Mouse (Mus musculus) CH12.LX (cell line): ENCODE measurements around the gene Lyg1. TPM values are rescaled to one million over a fixed set of nuclear protein-coding genes. Genes with fewer than 3 reads are reported as not detected.
A peak's percentile ranks its signal among the peaks of the same experiment; 100 is the strongest.

ENCODE experiments used
- DNase-seq: peaks from one replicate; pipeline ENCODE4 v3.0.0-alpha.2; 2013; ENCODE audit errors: extremely low read depth
- H3K27ac ChIP-seq: 2 replicates; pipeline ENCODE4 v1.5.1; 2012; ENCODE audit warnings: low read depth, mild to moderate bottlenecking, control low read depth, moderate library complexity; ENCODE audit not compliant: insufficient read depth
- H3K27me3 ChIP-seq: replicated peaks from 2 replicates; pipeline ENCODE3; 2012; ENCODE audit warnings: inconsistent platforms
- H3K36me3 ChIP-seq, 2 experiments: replicated peaks in 1 of 2; 2 replicates each; pipeline versions ENCODE3 to v1.6.1; 2012; ENCODE audit warnings: inconsistent platforms in 1 of 2, low read length in 1 of 2, mild to moderate bottlenecking in 1 of 2, mixed read lengths in 1 of 2, moderate library complexity in 1 of 2; ENCODE audit not compliant: control insufficient read depth in 1 of 2, insufficient read depth in 1 of 2
- H3K4me1 ChIP-seq, 2 experiments: 2 replicates each; pipeline ENCODE4 v1.6.1; 2012; ENCODE audit warnings: inconsistent platforms in 1 of 2, moderate library complexity in 1 of 2; ENCODE audit not compliant: insufficient read depth in 2 of 2, control insufficient read depth in 1 of 2
- H3K4me2 ChIP-seq: 2 replicates; pipeline ENCODE4 v1.6.1; 2012; ENCODE audit warnings: low read depth, mild to moderate bottlenecking, control low read depth; ENCODE audit not compliant: poor library complexity, insufficient read depth, severe bottlenecking
- H3K4me3 ChIP-seq, 3 experiments: fragments of 150-350 bp in 1 of 3; sonication (generic) in 1 of 3; replicated peaks in 1 of 3; 2 replicates each; pipeline versions ENCODE3 to v1.5.1; 2011 to 2012; ENCODE audit warnings: low read depth in 2 of 3, low read length in 2 of 3, mild to moderate bottlenecking in 2 of 3, moderate library complexity in 2 of 3, control low read depth in 1 of 3, improper control_type of control experiment in 1 of 3, inconsistent platforms in 1 of 3, mixed read lengths in 1 of 3; ENCODE audit not compliant: poor library complexity in 1 of 3
- H3K79me2 ChIP-seq: replicated peaks from 2 replicates; pipeline ENCODE4 v1.6.1; 2012; ENCODE audit warnings: mild to moderate bottlenecking, moderate library complexity; ENCODE audit not compliant: control insufficient read depth, poor library complexity, insufficient read depth, severe bottlenecking; ENCODE audit errors: extremely low read depth
- H3K9ac ChIP-seq: 2 replicates; pipeline ENCODE4 v1.6.1; 2012; ENCODE audit warnings: low read depth, mild to moderate bottlenecking, control low read depth, moderate library complexity; ENCODE audit not compliant: insufficient read depth
- H3K9me3 ChIP-seq: replicated peaks from 2 replicates; pipeline ENCODE3; 2012; ENCODE audit warnings: low read length, inconsistent platforms, mixed read lengths
- BHLHE40 ChIP-seq: IDR thresholded peaks from 2 replicates; pipeline ENCODE4 v1.6.1; 2011; ENCODE audit warnings: mild to moderate bottlenecking, low read depth, low read length, improper control_type of control experiment
- CHD1 ChIP-seq: IDR thresholded peaks from 2 replicates; pipeline ENCODE4 v1.6.1; 2012; ENCODE audit warnings: low read depth, low read length, improper control_type of control experiment, inconsistent platforms
- CHD2 ChIP-seq: IDR thresholded peaks from 2 replicates; pipeline ENCODE4 v1.6.1; 2011; ENCODE audit warnings: low read length, improper control_type of control experiment
- ELF1 ChIP-seq: IDR thresholded peaks from 2 replicates; pipeline ENCODE4 v1.6.1; 2014; ENCODE audit warnings: low read depth, mild to moderate bottlenecking, inconsistent platforms, low read length, improper control_type of control experiment
- ETS1 ChIP-seq: conservative IDR thresholded peaks from 2 replicates; pipeline ENCODE4 v1.6.1; 2012; ENCODE audit warnings: low read depth, mild to moderate bottlenecking, inconsistent platforms, low read length, improper control_type of control experiment, moderate library complexity
- GABPA ChIP-seq: IDR thresholded peaks from 2 replicates; pipeline ENCODE4 v1.6.1; 2012; ENCODE audit warnings: low read depth, low read length, improper control_type of control experiment, inconsistent platforms; ENCODE audit not compliant: insufficient replicate concordance
- HCFC1 ChIP-seq: IDR thresholded peaks from 2 replicates; pipeline ENCODE4 v1.6.1; 2012; ENCODE audit warnings: low read depth, mild to moderate bottlenecking, inconsistent platforms, low read length, improper control_type of control experiment
- IRF4 ChIP-seq: IDR thresholded peaks from 2 replicates; pipeline ENCODE4 v1.6.1; 2014; ENCODE audit warnings: low read depth, mild to moderate bottlenecking, inconsistent platforms, low read length, improper control_type of control experiment
- JUN ChIP-seq: IDR thresholded peaks from 2 replicates; pipeline ENCODE4 v1.6.1; 2011; ENCODE audit warnings: low read depth, mild to moderate bottlenecking, low read length, improper control_type of control experiment, moderate library complexity; ENCODE audit not compliant: insufficient read depth
- KAT2A ChIP-seq: IDR thresholded peaks from 2 replicates; pipeline ENCODE4 v1.6.1; 2012; ENCODE audit warnings: low read length, improper control_type of control experiment, inconsistent platforms; ENCODE audit not compliant: insufficient replicate concordance
- MAX ChIP-seq: IDR thresholded peaks from 2 replicates; pipeline ENCODE4 v1.6.1; 2011; ENCODE audit warnings: low read length, improper control_type of control experiment
- MXI1 ChIP-seq: IDR thresholded peaks from 2 replicates; pipeline ENCODE4 v1.6.1; 2011; ENCODE audit warnings: mild to moderate bottlenecking, low read depth, low read length, improper control_type of control experiment
- NELFE ChIP-seq: IDR thresholded peaks from 2 replicates; pipeline ENCODE4 v1.6.1; 2011; ENCODE audit warnings: low read depth, low read length, improper control_type of control experiment
- PAX5 ChIP-seq: IDR thresholded peaks from 2 replicates; pipeline ENCODE4 v1.6.1; 2012; ENCODE audit warnings: low read length, inconsistent platforms, mixed read lengths
- POLR2A ChIP-seq: IDR thresholded peaks from 2 replicates; pipeline ENCODE4 v1.6.1; 2011; ENCODE audit warnings: low read depth, mild to moderate bottlenecking, improper control_type of control experiment, low read length
- RAD21 ChIP-seq: IDR thresholded peaks from 2 replicates; pipeline ENCODE4 v1.6.1; 2011; ENCODE audit warnings: low read depth, mild to moderate bottlenecking, low read length, improper control_type of control experiment, moderate library complexity
- SIN3A ChIP-seq: IDR thresholded peaks from 2 replicates; pipeline ENCODE4 v1.6.1; 2012; ENCODE audit warnings: low read length, improper control_type of control experiment, inconsistent platforms
- TCF12 ChIP-seq: IDR thresholded peaks from 2 replicates; pipeline ENCODE4 v1.6.1; 2014; ENCODE audit warnings: low read depth, mild to moderate bottlenecking, inconsistent platforms, low read length, improper control_type of control experiment
- USF2 ChIP-seq: conservative IDR thresholded peaks from 2 replicates; pipeline ENCODE4 v1.6.1; 2011; ENCODE audit warnings: low read depth, low read length, improper control_type of control experiment
- ZC3H11A ChIP-seq: IDR thresholded peaks from 2 replicates; pipeline ENCODE4 v1.6.1; 2012; ENCODE audit warnings: low read depth, mild to moderate bottlenecking, inconsistent platforms, low read length, improper control_type of control experiment
- ZKSCAN1 ChIP-seq: IDR thresholded peaks from 2 replicates; pipeline ENCODE4 v1.6.1; 2012; ENCODE audit warnings: low read depth, inconsistent platforms, low read length, improper control_type of control experiment, borderline replicate concordance
- ZMIZ1 ChIP-seq: IDR thresholded peaks from 2 replicates; pipeline ENCODE4 v1.6.1; 2012; ENCODE audit warnings: low read depth, mild to moderate bottlenecking, inconsistent platforms, low read length, improper control_type of control experiment
- dilution Hi-C: fragments of 300-500 bp; cut with MboI; formaldehyde crosslinking; loops from 2 replicates; pipeline ENCODE4 v1.14.3; 2020; ENCODE audit warnings: low sequenced_read_pairs; ENCODE audit not compliant: extremely low pct_unique_long_range_greater_than_20kb, extremely low pct_ligation_motif_present
- in situ Hi-C: fragments of 300-500 bp; cut with MboI; formaldehyde crosslinking; loops from 3 replicates; pipeline ENCODE4 v1.14.3; 2019; ENCODE audit warnings: low sequenced_read_pairs, low pct_ligation_motif_present, low pct_unique_long_range_greater_than_20kb, mixed read lengths
- polyA plus RNA-seq: library from polyadenylated mRNA; unstranded; fragments of >175 nt; gene quantifications from 2 replicates; pipeline ENCODE4 v1.2.1, GENCODE M21; 2012; ENCODE audit warnings: low read depth; ENCODE audit not compliant: insufficient read length
- total RNA-seq, 2 experiments: library from RNA; depleted of rRNA; stranded (reverse); fragments of 300-350 nt in 1 of 2; fragments of >200 nt in 1 of 2; gene quantifications; 2 replicates each; pipeline ENCODE4 v1.2.3; 2012 to 2014

The Lyg1 gene
- total and polyA plus RNA-seq, 3 experiments = not detected

- dilution Hi-C loops = no loop called here
- Histone ChIP-seq H3K9me3 (no peaks in the 10 kb centered on the region), H3K4me3 (peak overlapping the region; percentile 74 to 97 (median 82)), H3K27me3 (no peaks in the 10 kb centered on the region)
- TF ChIP-seq RAD21 (no peak), MAX (no peak), SIN3A (no peak), CHD1 (no peak), NELFE (no peak), CHD2 (no peak), IRF4 (no peak), ZKSCAN1 (no peak), PAX5 (no peak), ZMIZ1 (no peak), KAT2A (no peak), ELF1 (no peak)
- TF ChIP-seq, all 38 proteins: peak for 0
- Histone ChIP-seq H3K36me3 (peaks cover 34 to 45% of the 10 kb centered on the region in 2 experiments), H3K9ac (peak overlapping the region; percentile 87), H3K4me2 (peak overlapping the region; percentile 96), H3K79me2 (peaks cover 50% of the 10 kb centered on the region), H3K4me1 (peaks cover under 1 to 14% of the 10 kb centered on the region in 2 experiments; a peak in 3 of 4 replicates), H3K27ac (no peak overlapping the region)
- in situ Hi-C loops = no loop called here
- DNase-seq = no peak
Observed at GRCm38 (mm10) chr1:37996226-37996625, 38.7 kb upstream of the Lyg1 start.

- H3K27ac ChIP-seq = no peak overlapping the region
- H3K36me3 ChIP-seq = peaks cover 50 to 81% of the 10 kb centered on the region in 2 experiments
- H3K27me3 ChIP-seq = no peaks in the 10 kb centered on the region
- TF ChIP-seq HCFC1 (no peak), ZKSCAN1 (no peak), USF2 (no peak), TCF12 (no peak), NELFE (no peak), POLR2A (no peak), JUN (no peak), ZC3H11A (no peak), RAD21 (no peak), ETS1 (no peak), MXI1 (no peak), BHLHE40 (no peak), GABPA (no peak), ZMIZ1 (no peak), KAT2A (no peak)
- 0 out of 2 replicates have a peak, but pooled peaks cover 3% of the 10 kb centered on the region for H3K79me2 ChIP-seq
- no peak overlapping the region for H3K4me3 ChIP-seq
- H3K9ac ChIP-seq = no peak overlapping the region
- in situ Hi-C loops (no loop called here), dilution Hi-C loops (no loop called here)
- DNase-seq = no peak
- no peak overlapping the region for H3K4me2 ChIP-seq
- no peaks in the 10 kb centered on the region for H3K9me3 ChIP-seq
- H3K4me1 ChIP-seq = no peaks in the 10 kb centered on the region
Observed at GRCm38 (mm10) chr1:37987856-37988255, 30.3 kb upstream of the Lyg1 start.
